Mouse (Mus musculus) midbrain, embryonic 14.5 days (tissue): Measurements from ENCODE around the gene Abcb7. TPM values are rescaled to one million over a fixed set of nuclear protein-coding genes. Genes with fewer than 3 reads are reported as not detected.
"Not testable (repeated sequence)": the region's sequence is repeated elsewhere in the genome, so short reads cannot be mapped to it uniquely, and the experiment has no call there.

Source experiments
- ATAC-seq: fragments of 200-750 bp; cut with Nextera tagmentation; 2 replicates; pipeline ENCODE4 v1.8.0; 2017; ENCODE audit warnings: moderate number of reproducible peaks, moderate library complexity; ENCODE audit not compliant: low FRiP score, low TSS enrichment
- DNase-seq: peaks from one replicate; pipeline ENCODE4 v3.0.0-alpha.2; 2015
- H3K27ac ChIP-seq: fragments of 300-500 bp; sonication (generic); replicated peaks from 2 replicates; pipeline ENCODE4 v1.5.1; 2014; ENCODE audit warnings: mild to moderate bottlenecking, low read depth, low read length, moderate library complexity
- H3K27me3 ChIP-seq: fragments of 300-500 bp; sonication (generic); 2 replicates; pipeline ENCODE4 v1.6.1; 2014; ENCODE audit warnings: low read length, control low read depth, mixed read lengths; ENCODE audit not compliant: control insufficient read depth, insufficient read depth
- H3K36me3 ChIP-seq: fragments of 300-500 bp; sonication (generic); 2 replicates; pipeline ENCODE4 v1.6.1; 2014; ENCODE audit warnings: low read length, control low read depth; ENCODE audit not compliant: control insufficient read depth, insufficient read depth
- H3K4me1 ChIP-seq: fragments of 300-500 bp; sonication (generic); 2 replicates; pipeline ENCODE4 v1.6.1; 2014; ENCODE audit warnings: mild to moderate bottlenecking, antibody characterized with exemption, low read length, control low read depth; ENCODE audit not compliant: control insufficient read depth, insufficient read depth
- H3K4me2 ChIP-seq: fragments of 300-500 bp; sonication (generic); 2 replicates; pipeline ENCODE4 v1.6.1; 2014; ENCODE audit warnings: mild to moderate bottlenecking, low read length, moderate library complexity
- H3K4me3 ChIP-seq: fragments of 300-500 bp; sonication (generic); replicated peaks from 2 replicates; pipeline ENCODE4 v1.5.1; 2014; ENCODE audit warnings: low read depth, low read length
- H3K9ac ChIP-seq: fragments of 300-500 bp; sonication (generic); replicated peaks from 2 replicates; pipeline ENCODE4 v1.6.1; 2014; ENCODE audit warnings: mild to moderate bottlenecking, low read length, moderate library complexity
- H3K9me3 ChIP-seq: fragments of 300-500 bp; sonication (generic); 2 replicates; pipeline ENCODE4 v1.6.1; 2016; ENCODE audit warnings: low read length, control low read depth, mixed read lengths; ENCODE audit not compliant: control insufficient read depth
- WGBS: fragments of 180-500 bp; shearing (Covaris S2); extraction: QIAGEN DNeasy Blood & Tissue Kit; methylation state at CpG from one replicate; pipeline ENCODE4 v1.1.7; 2014; 5-methylcytosine and 5-hydroxymethylcytosine counted together
- polyA plus RNA-seq: library from polyadenylated mRNA; unstranded; fragments of >200 nt; fragmentation: Nextera tagmentation; extraction: Ambion mirVana; gene quantifications from 2 replicates; pipeline ENCODE4 v1.2.1, GENCODE M21; 2014

Gene Abcb7
- polyA plus RNA-seq, 1 experiment from 2014 or later, result 13.6 TPM

DNA sequence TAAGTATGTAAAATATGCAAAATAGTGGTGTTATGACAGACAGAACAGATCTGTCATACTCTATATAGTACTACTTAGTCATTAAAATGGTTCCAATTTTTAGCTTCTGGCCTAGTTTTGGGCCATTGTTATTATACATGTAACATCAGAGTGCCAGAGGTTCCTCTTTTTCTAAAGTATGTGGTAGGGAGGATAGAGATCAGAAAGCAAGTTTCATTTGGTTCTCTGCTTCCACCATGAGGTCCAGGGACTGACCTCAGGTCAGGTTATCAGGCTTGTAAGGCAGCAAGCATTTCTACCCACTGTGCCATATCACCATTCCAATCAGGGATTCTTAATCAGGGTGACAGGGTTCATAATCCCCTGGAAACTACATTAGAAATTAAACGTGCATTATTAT lies 16.1 kb downstream of the Abcb7 start:
- Histone ChIP-seq H3K27me3 (no peaks in the 10 kb centered on the region), H3K4me2 (no peak overlapping the region), H3K36me3 (no peaks in the 10 kb centered on the region), H3K27ac (no peak overlapping the region), H3K4me1 (no peaks in the 10 kb centered on the region), H3K9me3 (no peaks in the 10 kb centered on the region), H3K4me3 (no peak overlapping the region), H3K9ac (no peak overlapping the region)
- 71% methylated on average over 1 of the region's 1 CpGs for WGBS
- DNase-seq (no peak), ATAC-seq (no peak)

DNA sequence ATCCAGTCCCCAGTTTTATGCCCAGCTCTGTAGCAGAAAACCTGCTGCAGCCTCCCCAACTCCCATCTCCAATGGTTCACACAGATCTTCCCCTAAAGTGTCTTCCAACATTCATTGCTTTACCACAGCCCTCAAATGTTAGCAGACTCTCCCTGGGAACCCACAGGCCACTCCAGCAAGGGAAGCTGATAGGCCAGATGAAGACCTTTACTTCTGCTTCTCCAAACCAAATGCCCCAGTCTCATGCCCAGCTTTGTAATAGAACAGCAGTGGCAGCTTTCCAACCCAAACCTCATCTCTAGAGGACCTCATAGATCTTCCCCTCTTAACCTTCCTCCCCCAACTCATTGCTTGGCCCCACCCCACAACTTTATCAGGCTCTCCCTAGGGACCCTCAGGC lies 54.0 kb downstream of the Abcb7 start:
- no peak overlapping the region for H3K4me3 ChIP-seq
- no peaks in the 10 kb centered on the region for H3K27me3 ChIP-seq
- H3K4me1 ChIP-seq, result no peaks in the 10 kb centered on the region
- H3K4me2 ChIP-seq, result no peak overlapping the region
- H3K36me3 ChIP-seq, result no peaks in the 10 kb centered on the region
- no peak overlapping the region for H3K9ac ChIP-seq
- H3K27ac ChIP-seq, result no peak overlapping the region
- no peak for ATAC-seq
- no peaks in the 10 kb centered on the region for H3K9me3 ChIP-seq
- no peak for DNase-seq

- ATAC-seq (no peak), DNase-seq (no peak)
- Histone ChIP-seq H3K27me3 (no peaks in the 10 kb centered on the region), H3K27ac (no peak overlapping the region), H3K4me2 (no peak overlapping the region), H3K36me3 (no peaks in the 10 kb centered on the region), H3K9ac (no peak overlapping the region), H3K4me3 (no peak overlapping the region), H3K9me3 (no peaks in the 10 kb centered on the region), H3K4me1 (no peaks in the 10 kb centered on the region)
- WGBS, result 71% methylated on average over 1 of the region's 1 CpGs
These were observed 57.8 kb downstream of the Abcb7 start for GRCm38 (mm10) chrX:104355842-104356241.

DNA sequence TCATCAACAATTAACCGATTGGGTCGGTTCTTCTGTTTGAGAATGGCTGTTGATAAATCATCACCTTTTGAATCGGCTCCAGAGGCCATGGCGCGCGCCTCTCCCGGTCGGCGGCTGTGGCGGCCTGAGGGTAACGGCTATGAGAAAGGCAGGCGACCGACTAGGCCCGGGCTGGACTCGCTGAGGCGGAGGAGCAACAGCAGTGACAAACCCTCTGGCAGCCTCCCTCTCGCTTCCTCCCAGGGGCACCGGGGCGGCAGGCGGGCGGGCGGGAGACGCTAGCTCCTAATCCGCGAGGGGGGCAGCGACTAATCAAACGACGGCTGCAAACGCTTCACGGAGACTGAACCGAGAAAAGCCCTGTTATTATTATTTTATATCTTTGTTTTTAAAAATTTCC lies 65.5 kb downstream of the Abcb7 start:
- not testable (repeated sequence) for H3K27ac ChIP-seq, H3K36me3 ChIP-seq, ATAC-seq, H3K4me3 ChIP-seq, H3K9ac ChIP-seq, H3K27me3 ChIP-seq, H3K4me2 ChIP-seq, DNase-seq, H3K4me1 ChIP-seq, H3K9me3 ChIP-seq
- WGBS, result 91% methylated on average over 26 of the region's 31 CpGs

DNA sequence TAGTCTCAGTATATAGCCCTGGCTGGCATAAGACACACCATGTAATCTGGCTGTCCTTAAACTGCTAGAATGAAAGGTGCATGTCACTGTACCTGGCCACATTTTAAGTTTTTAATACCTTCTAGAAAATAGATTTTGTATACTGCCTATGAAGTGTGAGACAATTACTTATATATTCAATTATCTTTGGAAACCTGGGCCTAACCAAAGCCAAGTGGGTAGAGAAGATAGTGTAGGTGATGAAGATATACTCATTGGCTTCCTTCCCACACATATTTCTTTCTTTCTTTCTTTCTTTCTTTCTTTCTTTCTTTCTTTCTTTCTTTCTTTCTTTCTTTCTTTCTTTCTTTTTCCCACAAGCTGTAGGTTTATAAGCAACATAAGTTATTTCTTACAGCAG lies 121.9 kb downstream of the Abcb7 start:
- ATAC-seq (no peak), DNase-seq (no peak)
- Histone ChIP-seq H3K4me1 (no peaks in the 10 kb centered on the region), H3K36me3 (no peaks in the 10 kb centered on the region), H3K27ac (no peak overlapping the region), H3K4me2 (no peak overlapping the region), H3K27me3 (no peaks in the 10 kb centered on the region), H3K4me3 (no peak overlapping the region), H3K9me3 (no peaks in the 10 kb centered on the region), H3K9ac (no peak overlapping the region)

GRCm38 (mm10) chrX:104279828-104280227 lies 133.8 kb downstream of the Abcb7 start:
- H3K4me2 ChIP-seq, result no peak overlapping the region
- H3K27me3 ChIP-seq, result no peaks in the 10 kb centered on the region; the same call in 1 of the 2 replicates
- H3K4me1 ChIP-seq, result no peaks in the 10 kb centered on the region
- DNase-seq (no peak), ATAC-seq (no peak)
- no peak overlapping the region for H3K9ac ChIP-seq
- H3K36me3 ChIP-seq, result no peaks in the 10 kb centered on the region
- H3K9me3 ChIP-seq, result no peaks in the 10 kb centered on the region
- 97% methylated on average over 1 of the region's 1 CpGs for WGBS
- H3K4me3 ChIP-seq, result no peak overlapping the region
- no peak overlapping the region for H3K27ac ChIP-seq

DNA sequence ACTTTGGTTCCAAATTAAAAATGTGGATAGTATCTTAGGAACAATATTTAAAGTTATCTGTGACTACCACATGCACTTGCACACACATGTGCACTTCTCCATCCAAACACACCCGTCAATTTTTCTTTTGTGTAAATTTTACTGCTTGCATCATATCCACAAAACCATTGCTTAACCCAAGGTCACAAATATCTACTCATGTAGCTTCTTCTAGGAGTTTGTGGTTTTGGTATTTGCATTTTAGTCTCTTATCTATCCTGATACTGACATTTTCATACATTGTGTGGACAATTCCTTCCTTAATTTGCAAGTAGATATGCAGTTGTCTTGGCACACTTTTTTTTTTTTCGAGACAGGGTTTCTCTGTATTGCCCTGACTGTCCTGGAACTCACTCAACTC lies 149.3 kb downstream of the Abcb7 start:
- no peaks in the 10 kb centered on the region for H3K4me1 ChIP-seq
- no peak overlapping the region for H3K4me3 ChIP-seq
- H3K9ac ChIP-seq, result no peak overlapping the region
- no peaks in the 10 kb centered on the region for H3K27me3 ChIP-seq
- ATAC-seq, result no peak
- H3K27ac ChIP-seq, result no peak overlapping the region
- H3K36me3 ChIP-seq, result no peaks in the 10 kb centered on the region
- no peak for DNase-seq
- 76% methylated on average over 2 of the region's 2 CpGs for WGBS
- H3K9me3 ChIP-seq, result no peaks in the 10 kb centered on the region
- no peak overlapping the region for H3K4me2 ChIP-seq

- Histone ChIP-seq H3K4me3 (no peak overlapping the region), H3K27me3 (no peaks in the 10 kb centered on the region), H3K9me3 (no peaks in the 10 kb centered on the region), H3K9ac (no peak overlapping the region), H3K4me1 (no peaks in the 10 kb centered on the region), H3K36me3 (no peaks in the 10 kb centered on the region), H3K27ac (no peak overlapping the region), H3K4me2 (no peak overlapping the region)
- WGBS, result 98% methylated on average over 1 of the region's 1 CpGs
- ATAC-seq (no peak), DNase-seq (no peak)
These were observed 151.2 kb downstream of the Abcb7 start for GRCm38 (mm10) chrX:104262468-104262867.

DNA sequence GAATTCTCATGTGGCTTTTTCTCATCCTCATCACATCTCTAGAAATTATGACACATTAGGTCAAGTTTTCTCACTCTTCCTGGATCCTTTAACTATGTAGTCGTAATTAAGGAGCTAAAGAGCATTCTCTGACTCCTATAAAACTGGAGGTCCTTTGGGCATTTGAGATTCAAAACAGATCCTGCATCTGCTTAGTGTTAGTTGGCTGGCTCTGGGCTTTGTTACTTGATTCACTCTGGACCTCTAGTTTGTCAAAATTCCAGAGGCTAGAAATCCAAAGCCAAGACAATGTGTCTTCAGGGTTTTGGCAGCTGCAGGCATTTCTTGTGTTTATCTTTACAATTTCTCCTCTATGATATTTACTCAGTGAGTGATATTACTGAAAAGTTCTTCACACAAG lies 157.1 kb downstream of the Abcb7 start:
- no peak overlapping the region for H3K27ac ChIP-seq
- ATAC-seq (no peak), DNase-seq (no peak)
- no peaks in the 10 kb centered on the region for H3K27me3 ChIP-seq
- H3K36me3 ChIP-seq, result no peaks in the 10 kb centered on the region
- no peaks in the 10 kb centered on the region for H3K9me3 ChIP-seq
- no peak overlapping the region for H3K9ac ChIP-seq
- H3K4me1 ChIP-seq, result no peaks in the 10 kb centered on the region
- no peak overlapping the region for H3K4me2 ChIP-seq
- H3K4me3 ChIP-seq, result no peak overlapping the region
- 60% methylated on average over 1 of the region's 1 CpGs for WGBS
